Mouse (Mus musculus) layer of hippocampus, postnatal 36 days (tissue): ENCODE data around the gene Gp1bb. TPM values are rescaled to one million over a fixed set of nuclear protein-coding genes. Genes with fewer than 3 reads are reported as not detected.

Source experiments
- DNase-seq, 2 experiments: peaks; one replicate each; pipeline ENCODE4 v3.0.0; 2022
- total RNA-seq, 2 experiments: library from RNA; stranded (reverse); gene quantifications; 2 replicates each; pipeline ENCODE4 v1.2.3; 2021

Gene Gp1bb
- total RNA-seq, 2 experiments from 2014 or later, result 0.85 to 1.2 TPM

- DNase-seq, result no peak
These were observed 44.5 kb downstream of the Gp1bb start for GRCm38 (mm10) chr16:18577599-18578160.

DNA sequence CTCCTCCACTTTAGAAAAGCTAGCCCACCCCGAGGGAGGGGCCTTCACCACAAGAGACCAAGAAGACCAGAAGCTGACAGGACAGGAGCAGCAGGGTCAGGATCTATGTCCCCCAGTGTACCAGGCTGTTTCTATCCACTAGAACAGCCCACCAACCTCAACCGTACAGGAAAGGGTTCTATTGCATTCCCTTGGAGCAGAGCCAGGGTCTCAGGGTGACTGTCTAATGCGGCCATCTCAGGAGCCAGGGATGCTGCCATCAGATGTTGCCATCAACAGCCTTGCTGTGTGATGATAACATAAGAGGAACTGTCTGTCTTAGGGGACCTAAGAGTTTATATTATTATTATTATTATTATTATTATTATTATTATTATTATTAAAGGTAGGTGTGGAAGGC lies 45.1 kb downstream of the Gp1bb start:
- no peak for DNase-seq

DNA sequence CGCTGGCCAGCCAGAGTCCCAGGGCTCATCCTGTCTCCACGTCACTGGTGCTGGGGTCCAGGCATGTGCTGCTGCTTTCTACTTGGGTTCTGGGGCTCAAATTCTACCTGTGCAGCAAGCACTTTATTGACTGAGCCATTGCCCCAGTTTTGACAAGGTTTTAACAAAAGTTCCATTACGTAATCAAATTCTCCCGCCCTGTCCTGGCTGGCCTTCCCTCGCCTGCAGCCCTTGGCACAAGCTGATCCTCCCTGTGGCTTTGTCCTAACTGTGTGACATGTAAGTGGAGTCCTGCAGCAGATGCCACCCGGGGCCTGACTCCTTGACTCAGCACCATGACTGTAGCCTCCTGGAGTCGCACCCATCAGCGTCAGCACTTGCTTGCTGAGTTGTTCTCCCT lies 48.0 kb downstream of the Gp1bb start:
- no peak for DNase-seq

Other genes with a start within 250 kb of the Gp1bb start
- gene Txnrd2, start 196.0 kb downstream of the Gp1bb start, total RNA-seq, result 10 to 100 TPM; 19.6 to 21.7 TPM
- gene Comt, start 195.6 kb downstream of the Gp1bb start, total RNA-seq, result 10 to 100 TPM; 66.3 to 68.1 TPM
- gene Gnb1l, start 123.7 kb downstream of the Gp1bb start, total RNA-seq, result 1 to 10 TPM; 6.6 to 6.9 TPM
- gene Rtl10, start 123.5 kb downstream of the Gp1bb start, total RNA-seq, result 10 to 100 TPM; 10.0 to 11.5 TPM
- 1 to 10 TPM; 1.3 to 1.5 TPM for gene Tbx1, start 31.7 kb downstream of the Gp1bb start, total RNA-seq
- 100 to 1,000 TPM; 172 to 185 TPM for gene Gm49601, start 4.0 kb upstream of the Gp1bb start, total RNA-seq
- gene Sept5, start 7.6 kb upstream of the Gp1bb start, total RNA-seq, result 100 to 1,000 TPM; 548 to 589 TPM
- gene Cldn5, start 154.4 kb upstream of the Gp1bb start, total RNA-seq, result 10 to 100 TPM; 42.0 to 47.4 TPM
- gene Ufd1, start 189.4 kb upstream of the Gp1bb start, total RNA-seq, result 100 to 1,000 TPM in 1 of 2 experiments, 10 to 100 TPM in 1; 99.9 to 104 TPM
- gene Cdc45, start 189.6 kb upstream of the Gp1bb start, total RNA-seq, result 1 to 10 TPM; 2.5 to 3.2 TPM
- 10 to 100 TPM; 24.4 to 27.5 TPM for gene 2510002D24Rik, start 214.2 kb upstream of the Gp1bb start, total RNA-seq
- 10 to 100 TPM in 1 of 2 experiments, 1 to 10 TPM in 1; 5.4 to 12.2 TPM for gene Gm28539, start 214.2 kb upstream of the Gp1bb start, total RNA-seq